Mouse (Mus musculus): ENCODE measurements around the gene Faap20.

DNA sequence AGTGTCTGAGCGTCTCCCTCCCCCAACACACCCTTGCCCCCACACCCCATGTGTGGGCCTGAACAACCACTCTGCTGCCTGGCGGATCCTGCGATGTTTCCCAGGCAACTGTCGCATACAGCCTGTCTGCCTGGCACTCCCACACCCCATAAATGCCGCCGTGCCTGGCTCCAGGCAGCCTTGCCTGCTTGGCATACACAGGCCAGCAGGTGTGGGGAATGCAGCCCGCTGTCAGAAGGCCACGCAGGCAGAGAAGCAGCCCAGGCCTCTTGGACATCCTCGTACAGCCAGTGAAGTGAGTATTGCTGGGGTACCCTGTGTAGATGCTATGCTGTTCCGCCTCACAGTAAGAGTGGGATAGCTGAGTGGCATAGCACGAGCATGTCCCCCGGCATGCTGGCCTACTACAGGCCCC, 2.9 kb upstream of the Faap20 start:
- TF ChIP-seq CTCF (IDR thresholded peaks at IDR 0.05; ENCODE audit: control insufficient read depth, insufficient read depth, insufficient read length), result no peak
- TF ChIP-seq USF1 (IDR thresholded peaks at IDR 0.05; ENCODE audit: low read depth), result no peak
- TF ChIP-seq MYOD1 (IDR thresholded peaks at IDR 0.05; ENCODE audit: control insufficient read depth, insufficient read length, low read depth), result no peak
- no peak for TF ChIP-seq MYOG (IDR thresholded peaks at IDR 0.05; ENCODE audit: control insufficient read depth, extremely low read depth, insufficient read length)
- no peak for TF ChIP-seq MAX (IDR thresholded peaks at IDR 0.05)
